Mouse (Mus musculus) Patski (cell line): ENCODE results near the gene Samd4b. TPM values are rescaled to one million over a fixed set of nuclear protein-coding genes. Genes with fewer than 3 reads are reported as not detected.
A peak's percentile ranks its signal among the peaks of the same experiment; 100 is the strongest.
"Not testable (repeated sequence)": the region's sequence is repeated elsewhere in the genome, so short reads cannot be mapped to it uniquely, and the experiment has no call there.

ENCODE experiments used
- ATAC-seq: fragments of 100-300 bp; one replicate; pipeline ENCODE4 v1.8.0; 2021
- CTCF ChIA-PET: fragments of 350-600 bp; sonication (Branson Sonifier 250); formaldehyde crosslinking; loops from one replicate; lab custom pipeline; 2022; ENCODE audit warnings: inconsistent platforms; lab: Charles Lee
- POLR2A ChIA-PET: fragments of 350-600 bp; sonication (Branson Sonifier 250); formaldehyde crosslinking; loops from one replicate; lab custom pipeline; 2022; ENCODE audit warnings: antibody characterized with exemption, inconsistent platforms; lab: Charles Lee
- DNase-seq: peaks from one replicate; pipeline ENCODE4 v3.0.0-alpha.2; 2011; ENCODE audit warnings: low read depth, low spot score
- H3K27me3 ChIP-seq: fragments of 371-371 bp; one replicate; pipeline ENCODE4 v1.5.1; 2021
- CTCF ChIP-seq: fragments of 100-300 bp; IDR thresholded peaks from one replicate; pipeline ENCODE4 v1.5.1; 2021
- in situ Hi-C: fragments of 300-500 bp; cut with MboI; formaldehyde crosslinking; loops from 3 replicates; pipeline ENCODE4 v1.11.1; 2018; ENCODE audit warnings: low pct_unique_long_range_greater_than_20kb, mixed read lengths
- polyA plus RNA-seq: library from polyadenylated mRNA; unstranded; gene quantifications from one replicate; pipeline ENCODE4 v1.2.3, GENCODE M21; 2021

Samd4b gene
- polyA plus RNA-seq, 1 experiment from 2014 or later = 79.6 TPM

- ATAC-seq (no peak), DNase-seq (no peak)
- no peak for TF ChIP-seq CTCF
- ChIA-PET POLR2A (no interaction called here), CTCF (no interaction called here)
- H3K27me3 ChIP-seq = peaks cover 31% of the 10 kb centered on the region
- in situ Hi-C loops = no loop called here
Measured at GRCm38 (mm10) chr7:28511441-28511840, 86.5 kb downstream of the Samd4b start.

GRCm38 (mm10) chr7:28510405-28510974 is 87.5 kb downstream of the Samd4b start, which contains the start of gene Ifnl2:
Ifnl2 (minus strand) TSS chr7:28510455.
- peaks cover 32% of the 10 kb centered on the region for H3K27me3 ChIP-seq
- ATAC-seq, CTCF ChIA-PET, DNase-seq, POLR2A ChIA-PET, in situ Hi-C loops: not testable (repeated sequence)

GRCm38 (mm10) chr7:28509121-28509520 is 88.8 kb downstream of the Samd4b start:
- POLR2A ChIA-PET, ATAC-seq, CTCF ChIA-PET: not testable (repeated sequence)

GRCm38 (mm10) chr7:28505585-28505984 is 92.4 kb downstream of the Samd4b start:
- no peak for TF ChIP-seq CTCF
- in situ Hi-C loops = no loop called here
- POLR2A ChIA-PET = interaction anchor here (0.6 kb wide), 1 partner anchor 401 kb away, joined by 3 read pairs; no protein-coding TSS in a partner anchor
- H3K27me3 ChIP-seq = peaks cover 25% of the 10 kb centered on the region
- CTCF ChIA-PET = no interaction called here
- ATAC-seq (no peak), DNase-seq (no peak)

More at GRCm38 (mm10) chr7:28509121-28509520, 88.8 kb downstream of the Samd4b start:
- peaks cover 25% of the 10 kb centered on the region for H3K27me3 ChIP-seq
- DNase-seq, in situ Hi-C loops: not testable (repeated sequence)

GRCm38 (mm10) chr7:28495426-28495825 is 102.5 kb downstream of the Samd4b start:
- ATAC-seq (no peak), DNase-seq (no peak)
- in situ Hi-C loops = loop anchor here (25.0 kb wide), 1 partner anchor 1067 kb away; no protein-coding TSS in a partner anchor
- ChIA-PET CTCF (no interaction called here), POLR2A (no interaction called here)
- peaks cover 25% of the 10 kb centered on the region for H3K27me3 ChIP-seq
- no peak for TF ChIP-seq CTCF

GRCm38 (mm10) chr7:28492310-28492709 is 105.6 kb downstream of the Samd4b start:
- DNase-seq (no peak), ATAC-seq (no peak)
- H3K27me3 ChIP-seq = peaks cover 22% of the 10 kb centered on the region
- ChIA-PET POLR2A (no interaction called here), CTCF (no interaction called here)
- no peak for TF ChIP-seq CTCF
- in situ Hi-C loops = loop anchor here (25.0 kb wide), 1 partner anchor 1070 kb away; no protein-coding TSS in a partner anchor

GRCm38 (mm10) chr7:28490903-28491302 is 107.0 kb downstream of the Samd4b start:
- TF ChIP-seq CTCF = no peak
- POLR2A ChIA-PET = no interaction called here
- in situ Hi-C loops = loop anchor here (25.0 kb wide), 1 partner anchor 1071 kb away; no protein-coding TSS in a partner anchor
- CTCF ChIA-PET = no interaction called here
- ATAC-seq (no peak), DNase-seq (no peak)
- H3K27me3 ChIP-seq = peaks cover 16% of the 10 kb centered on the region

GRCm38 (mm10) chr7:28490410-28490809 is 107.5 kb downstream of the Samd4b start:
- in situ Hi-C loops = loop anchor here (25.0 kb wide), 1 partner anchor 1072 kb away; no protein-coding TSS in a partner anchor
- ChIA-PET CTCF (no interaction called here), POLR2A (no interaction called here)
- peaks cover 16% of the 10 kb centered on the region for H3K27me3 ChIP-seq
- peak; percentile 52 for TF ChIP-seq CTCF
- no peak for DNase-seq
- ATAC-seq = no peak

- CTCF ChIA-PET = no interaction called here
- ATAC-seq (no peak), DNase-seq (no peak)
- TF ChIP-seq CTCF = no peak
- in situ Hi-C loops = loop anchor here (25.0 kb wide), 1 partner anchor 1074 kb away; no protein-coding TSS in a partner anchor
- POLR2A ChIA-PET = no interaction called here
- peaks cover 13% of the 10 kb centered on the region for H3K27me3 ChIP-seq
Measured at GRCm38 (mm10) chr7:28488030-28488491, 109.9 kb downstream of the Samd4b start.

GRCm38 (mm10) chr7:28484192-28484591 is 113.8 kb downstream of the Samd4b start:
- in situ Hi-C loops = loop anchor here (25.0 kb wide), 1 partner anchor 1078 kb away; no protein-coding TSS in a partner anchor
- CTCF ChIA-PET = no interaction called here
- ATAC-seq (no peak), DNase-seq (no peak)
- H3K27me3 ChIP-seq = peaks cover 17% of the 10 kb centered on the region
- POLR2A ChIA-PET = no interaction called here
- TF ChIP-seq CTCF = no peak

GRCm38 (mm10) chr7:28482854-28483253 is 115.1 kb downstream of the Samd4b start:
- ChIA-PET POLR2A (no interaction called here), CTCF (no interaction called here)
- H3K27me3 ChIP-seq = peaks cover 17% of the 10 kb centered on the region
- TF ChIP-seq CTCF = no peak
- DNase-seq (no peak), ATAC-seq (no peak)
- in situ Hi-C loops = loop anchor here (25.0 kb wide), 1 partner anchor 1079 kb away; no protein-coding TSS in a partner anchor
